Mouse (Mus musculus) stomach, embryonic 16.5 days (tissue): ENCODE results near the gene Dok1. TPM values are rescaled to one million over a fixed set of nuclear protein-coding genes. Genes with fewer than 3 reads are reported as not detected.

ENCODE experiments used
- ATAC-seq: fragments of 200-750 bp; cut with Nextera tagmentation; 2 replicates; pipeline ENCODE4 v1.8.0; 2017; ENCODE audit warnings: moderate number of reproducible peaks, moderate TSS enrichment; ENCODE audit not compliant: insufficient read depth, low FRiP score
- H3K27ac ChIP-seq: fragments of 300-500 bp; sonication (generic); 2 replicates; pipeline ENCODE4 v1.5.1; 2014; ENCODE audit warnings: low read length
- H3K27me3 ChIP-seq: fragments of 300-500 bp; sonication (generic); 2 replicates; pipeline ENCODE4 v1.6.1; 2014; ENCODE audit warnings: low read length, control low read depth, mixed read lengths; ENCODE audit not compliant: control insufficient read depth, insufficient read depth
- H3K36me3 ChIP-seq: fragments of 300-500 bp; sonication (generic); 2 replicates; pipeline ENCODE4 v1.6.1; 2014; ENCODE audit warnings: low read length; ENCODE audit not compliant: control insufficient read depth, insufficient read depth
- H3K4me1 ChIP-seq: fragments of 300-500 bp; sonication (generic); 2 replicates; pipeline ENCODE4 v1.6.1; 2014; ENCODE audit warnings: low read length, control low read depth, mixed read lengths; ENCODE audit not compliant: control insufficient read depth, insufficient read depth
- H3K4me2 ChIP-seq: fragments of 300-500 bp; sonication (generic); 2 replicates; pipeline ENCODE4 v1.6.1; 2014; ENCODE audit warnings: low read depth, low read length, mixed read lengths
- H3K4me3 ChIP-seq: fragments of 300-500 bp; sonication (generic); replicated peaks from 2 replicates; pipeline ENCODE4 v1.5.1; 2014; ENCODE audit warnings: mild to moderate bottlenecking, low read length
- H3K9ac ChIP-seq: fragments of 300-500 bp; sonication (generic); 2 replicates; pipeline ENCODE4 v1.6.1; 2014; ENCODE audit warnings: low read length
- H3K9me3 ChIP-seq: fragments of 300-500 bp; sonication (generic); replicated peaks from 2 replicates; pipeline ENCODE4 v1.6.1; 2016; ENCODE audit warnings: low read length, control low read depth; ENCODE audit not compliant: control insufficient read depth
- WGBS: fragments of 180-500 bp; shearing (Covaris S2); extraction: QIAGEN DNeasy Blood & Tissue Kit; methylation state at CpG from one replicate; pipeline ENCODE4 v1.1.7; 2014; 5-methylcytosine and 5-hydroxymethylcytosine counted together
- polyA plus RNA-seq: library from polyadenylated mRNA; unstranded; fragments of >200 nt; fragmentation: Nextera tagmentation; extraction: Ambion mirVana; gene quantifications from 2 replicates; pipeline ENCODE4 v1.2.1, GENCODE M21; 2015

Dok1 gene
- polyA plus RNA-seq, 1 experiment from 2014 or later, result 11.3 TPM

GRCm38 (mm10) chr6:83003082-83003481 lies 30.2 kb downstream of the Dok1 start:
- no peaks in the 10 kb centered on the region for H3K4me1 ChIP-seq
- no peak overlapping the region for H3K9ac ChIP-seq
- no peaks in the 10 kb centered on the region for H3K9me3 ChIP-seq
- H3K4me3 ChIP-seq, result no peak overlapping the region
- no peaks in the 10 kb centered on the region for H3K36me3 ChIP-seq
- no peak overlapping the region for H3K4me2 ChIP-seq
- ATAC-seq, result no peak
- H3K27me3 ChIP-seq, result no peaks in the 10 kb centered on the region
- no peak overlapping the region for H3K27ac ChIP-seq
- 93% methylated on average over 1 of the region's 1 CpGs for WGBS

GRCm38 (mm10) chr6:82999986-83000385 lies 33.3 kb downstream of the Dok1 start:
- H3K9ac ChIP-seq, result no peak overlapping the region
- H3K4me2 ChIP-seq, result no peak overlapping the region
- 65% methylated on average over 8 of the region's 8 CpGs for WGBS
- H3K4me3 ChIP-seq, result no peak overlapping the region
- ATAC-seq, result no peak
- H3K27me3 ChIP-seq, result no peaks in the 10 kb centered on the region
- H3K27ac ChIP-seq, result no peak overlapping the region
- H3K4me1 ChIP-seq, result peaks cover 4% of the 10 kb centered on the region; the same call in 1 of the 2 replicates
- H3K9me3 ChIP-seq, result no peaks in the 10 kb centered on the region
- no peaks in the 10 kb centered on the region for H3K36me3 ChIP-seq

- H3K4me3 ChIP-seq, result no peak overlapping the region
- peaks cover 4% of the 10 kb centered on the region; the same call in 1 of the 2 replicates for H3K4me1 ChIP-seq
- ATAC-seq, result no peak
- H3K36me3 ChIP-seq, result no peaks in the 10 kb centered on the region
- no peak overlapping the region for H3K27ac ChIP-seq
- no peak overlapping the region for H3K9ac ChIP-seq
- no peaks in the 10 kb centered on the region for H3K9me3 ChIP-seq
- WGBS, result 75% methylated on average over 4 of the region's 4 CpGs
- H3K4me2 ChIP-seq, result no peak overlapping the region
- H3K27me3 ChIP-seq, result no peaks in the 10 kb centered on the region
Measured at GRCm38 (mm10) chr6:82998326-82998725, 34.9 kb downstream of the Dok1 start.

DNA sequence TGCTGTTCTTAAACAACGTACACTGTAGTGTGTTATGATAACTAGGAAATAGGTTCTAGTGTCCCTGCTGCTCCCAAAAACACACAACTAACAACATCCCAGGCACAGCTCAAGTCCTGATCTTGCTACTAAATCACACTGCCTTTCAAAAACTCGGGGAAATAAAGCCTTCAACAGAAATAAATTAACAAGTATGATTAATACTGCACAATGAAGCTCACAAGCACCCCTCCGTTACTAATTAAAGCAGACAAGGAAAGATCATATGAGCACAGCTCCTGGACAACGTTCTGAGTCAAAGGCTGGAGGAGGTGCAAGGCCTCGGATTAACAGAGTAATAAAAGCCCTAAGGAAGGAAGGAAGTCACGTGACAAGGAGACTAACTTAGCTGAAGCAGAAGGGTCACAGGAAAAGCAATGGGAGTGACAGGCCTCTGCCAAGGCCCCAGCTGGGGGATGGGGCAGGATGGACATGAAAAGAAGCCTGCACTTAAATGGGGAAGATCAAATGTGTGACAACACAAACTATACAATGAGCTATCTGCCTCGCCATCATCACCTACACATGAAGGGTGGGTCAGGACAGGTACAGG lies 35.7 kb downstream of the Dok1 start:
- Histone ChIP-seq H3K9me3 (no peaks in the 10 kb centered on the region), H3K4me3 (no peak overlapping the region), H3K4me1 (peaks cover 4% of the 10 kb centered on the region; the same call in 1 of the 2 replicates), H3K27ac (peak overlapping the region; percentile 56; the same call in 1 of the 2 replicates), H3K4me2 (no peak overlapping the region), H3K9ac (no peak overlapping the region), H3K27me3 (no peaks in the 10 kb centered on the region), H3K36me3 (no peaks in the 10 kb centered on the region)
- peak; percentile 27; the same call in 1 of the 2 replicates for ATAC-seq
- 48% methylated on average over 7 of the region's 7 CpGs for WGBS

DNA sequence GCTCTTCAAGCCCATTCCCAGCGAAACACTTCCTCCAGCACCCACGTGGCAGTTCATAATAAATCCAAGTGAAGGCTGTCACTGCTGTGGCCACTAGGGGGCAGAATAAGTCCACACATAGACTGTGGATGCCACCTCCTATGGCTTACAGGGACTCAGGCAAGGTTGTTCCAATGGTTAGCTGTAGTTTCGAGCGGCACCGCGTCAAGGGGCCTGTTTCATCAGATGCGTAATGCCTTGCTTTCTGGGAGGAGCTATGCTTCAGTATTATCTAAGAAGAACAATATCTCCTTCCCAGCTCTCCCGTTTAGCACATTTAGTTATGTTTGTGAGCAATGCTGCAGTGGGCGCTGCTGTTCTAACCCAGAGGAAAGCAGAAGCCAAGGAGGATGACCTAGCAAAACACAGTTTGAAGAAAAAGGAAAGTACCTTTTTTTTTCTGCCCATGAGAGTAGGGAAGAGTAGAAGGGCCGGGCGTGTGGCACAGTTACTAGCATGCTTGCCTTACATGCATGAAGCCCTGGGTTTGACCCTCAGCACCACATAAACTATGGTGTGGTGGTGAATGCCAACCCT lies 36.4 kb downstream of the Dok1 start:
- Histone ChIP-seq H3K4me3 (peak overlapping the region; percentile 24), H3K27me3 (no peaks in the 10 kb centered on the region), H3K9ac (peak overlapping the region; percentile 56), H3K4me1 (peaks cover 4% of the 10 kb centered on the region; the same call in 1 of the 2 replicates), H3K4me2 (peak overlapping the region; percentile 44), H3K27ac (peak overlapping the region; percentile 56; the same call in 1 of the 2 replicates), H3K36me3 (no peaks in the 10 kb centered on the region), H3K9me3 (no peaks in the 10 kb centered on the region)
- ATAC-seq, result peak; percentile 94
- 10% methylated on average over 11 of the region's 11 CpGs for WGBS

- no peak overlapping the region for H3K27ac ChIP-seq
- no peak for ATAC-seq
- no peaks in the 10 kb centered on the region for H3K9me3 ChIP-seq
- no peaks in the 10 kb centered on the region for H3K27me3 ChIP-seq
- no peak overlapping the region for H3K4me3 ChIP-seq
- no peak overlapping the region for H3K9ac ChIP-seq
- H3K36me3 ChIP-seq, result no peaks in the 10 kb centered on the region
- 68% methylated on average over 7 of the region's 7 CpGs for WGBS
- H3K4me1 ChIP-seq, result peaks cover 4% of the 10 kb centered on the region; the same call in 1 of the 2 replicates
- no peak overlapping the region for H3K4me2 ChIP-seq
Measured at GRCm38 (mm10) chr6:82994372-82994771, 38.9 kb downstream of the Dok1 start.

DNA sequence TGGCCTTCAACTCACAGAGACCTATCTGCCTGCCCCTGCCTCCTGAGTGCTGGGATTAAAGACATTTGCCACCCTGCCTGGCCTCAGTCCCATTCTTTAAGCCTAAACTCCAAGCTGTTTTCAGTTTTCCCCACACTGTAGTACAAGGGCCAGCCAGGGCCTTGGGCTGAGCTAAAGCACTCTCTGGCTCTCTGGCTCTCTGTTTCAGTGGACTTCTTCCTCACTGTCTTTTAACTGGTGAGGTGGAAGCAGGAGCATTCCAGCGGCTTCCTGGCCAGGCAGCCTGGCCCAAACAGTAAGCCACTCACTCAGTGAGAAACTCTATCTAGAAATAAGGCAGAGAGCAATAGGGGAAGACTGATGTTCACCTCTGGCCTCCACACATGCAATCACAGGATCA lies 39.6 kb downstream of the Dok1 start:
- H3K4me3 ChIP-seq, result no peak overlapping the region
- H3K27ac ChIP-seq, result no peak overlapping the region
- no peaks in the 10 kb centered on the region for H3K27me3 ChIP-seq
- H3K4me2 ChIP-seq, result no peak overlapping the region
- H3K9ac ChIP-seq, result no peak overlapping the region
- no peaks in the 10 kb centered on the region for H3K36me3 ChIP-seq
- H3K9me3 ChIP-seq, result no peaks in the 10 kb centered on the region
- H3K4me1 ChIP-seq, result peaks cover 4% of the 10 kb centered on the region; the same call in 1 of the 2 replicates
- WGBS, result 38% methylated on average over 1 of the region's 1 CpGs
- ATAC-seq, result no peak

- Histone ChIP-seq H3K4me1 (0 out of 2 replicates have a peak, but pooled peaks cover 3% of the 10 kb centered on the region), H3K36me3 (no peaks in the 10 kb centered on the region), H3K9ac (no peak overlapping the region), H3K9me3 (no peaks in the 10 kb centered on the region), H3K4me2 (0 out of 2 replicates have a peak overlapping the region, but pooled peaks have one; percentile 10), H3K27ac (no peak overlapping the region), H3K27me3 (no peaks in the 10 kb centered on the region), H3K4me3 (no peak overlapping the region)
- ATAC-seq, result no peak; the same call in 1 of the 2 replicates
- 14% methylated on average over 9 of the region's 9 CpGs for WGBS
Measured at GRCm38 (mm10) chr6:82987411-82987971, 45.8 kb downstream of the Dok1 start.
